Mouse (Mus musculus): Measurements from ENCODE around the gene Gm17677. TPM values are rescaled to one million over a fixed set of nuclear protein-coding genes. Genes with fewer than 3 reads are reported as not detected.

The Gm17677 gene
- total RNA-seq (2021): not detected in 2 replicates
- long read RNA-seq: 0 reads

DNA sequence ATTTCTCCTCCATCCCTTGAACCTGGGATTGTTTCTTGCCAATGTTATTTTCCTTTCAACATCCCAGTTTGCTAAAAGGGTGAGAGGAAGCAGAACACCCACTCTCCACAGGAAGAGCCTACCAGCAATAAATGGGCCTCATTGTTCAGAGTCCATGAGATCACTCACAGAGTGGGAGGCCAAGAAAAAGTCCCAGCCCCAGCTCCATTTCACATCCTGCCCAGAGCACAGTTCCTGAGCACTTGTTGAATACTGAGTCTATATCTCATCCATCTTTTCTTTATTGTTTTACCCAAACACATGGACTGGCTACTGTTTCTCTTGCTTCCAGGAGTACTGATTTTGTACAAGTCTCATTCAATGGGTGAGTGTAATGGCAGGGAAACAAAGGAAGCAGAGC lies at the start of gene Gm17677:
Gm17677 (plus strand) TSS at position 301 of the 400 bp plus-strand sequence.
- DNase-seq: no peak

DNA sequence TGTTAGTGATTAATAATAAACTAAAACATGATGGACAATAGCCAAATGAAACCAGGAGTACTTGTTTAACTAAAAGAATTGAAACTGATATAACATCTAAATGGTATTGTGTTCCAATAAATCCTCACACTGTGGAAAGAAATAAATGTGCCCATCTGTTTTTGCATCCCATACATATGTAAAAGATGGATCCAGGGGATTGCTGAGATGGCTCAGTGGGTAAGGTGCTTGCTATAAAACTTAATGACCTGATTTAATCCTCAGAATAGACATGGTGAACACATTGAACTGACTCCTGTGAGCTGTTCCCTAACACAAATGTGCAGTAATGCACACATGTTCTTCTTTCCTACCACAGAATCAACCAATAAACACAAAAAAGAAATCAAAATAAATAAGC lies 48.9 kb upstream of the Gm17677 start:
- DNase-seq: no peak

DNA sequence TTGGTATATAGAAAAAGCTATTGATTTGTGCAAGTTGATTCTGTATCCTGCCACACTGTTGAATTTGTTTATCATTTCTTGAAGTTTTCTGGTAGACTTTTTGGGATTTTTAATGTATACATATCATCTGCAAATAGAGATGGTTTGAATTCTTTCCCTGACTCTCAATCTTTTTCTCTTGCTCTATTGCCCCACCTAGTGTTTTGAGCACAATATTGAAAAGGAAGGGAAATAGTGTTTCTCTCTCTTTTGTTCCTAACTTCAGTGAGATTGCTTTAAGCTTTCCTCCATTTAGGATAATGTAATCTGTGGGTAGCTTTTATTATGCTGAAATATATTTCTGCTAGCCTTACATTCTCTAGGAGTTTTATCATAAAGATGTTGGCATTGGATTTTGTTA lies 33.6 kb upstream of the Gm17677 start:
- no peak for DNase-seq

DNA sequence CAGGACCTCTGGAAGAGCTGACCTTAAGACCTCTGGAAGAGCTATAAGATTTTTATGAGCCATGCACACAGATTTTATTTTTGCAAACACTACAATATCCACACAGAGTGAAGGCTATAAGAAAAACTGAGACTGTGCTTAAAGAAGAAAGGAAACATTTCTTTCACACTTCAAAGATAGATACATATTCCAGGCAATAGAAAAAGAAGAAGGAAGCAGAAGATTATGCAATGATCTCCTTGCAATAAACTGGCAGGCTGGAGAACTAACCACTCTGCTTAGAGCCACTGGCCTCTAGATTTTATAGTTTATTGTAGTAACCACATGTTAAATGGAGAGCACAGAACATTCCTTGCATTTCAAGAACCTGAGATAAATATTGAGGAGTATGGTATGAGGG lies 16.0 kb downstream of the Gm17677 start:
- no peak for DNase-seq

DNA sequence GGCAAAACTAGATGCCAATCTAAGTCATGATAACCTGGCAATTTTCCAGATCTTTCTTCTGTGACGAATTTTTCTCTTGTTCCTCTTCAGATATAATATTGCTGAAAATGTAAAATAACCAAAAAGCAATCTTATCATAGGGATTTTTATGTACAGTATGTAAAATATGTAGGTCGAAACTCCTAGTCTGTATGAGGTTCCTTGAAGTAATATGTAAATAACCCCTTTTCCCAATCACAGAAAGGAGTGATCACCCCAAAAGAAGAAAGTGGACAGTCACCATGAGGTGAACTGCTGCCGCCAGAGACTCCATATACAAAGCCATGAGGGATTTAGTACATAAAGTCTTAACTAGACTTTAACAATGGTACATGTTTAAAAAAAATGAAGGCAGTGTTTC lies 37.2 kb downstream of the Gm17677 start, which contains the start of gene Gm17727:
Gm17727 (minus strand) TSS at position 101 of the 400 bp plus-strand sequence.
- no peak for DNase-seq

DNA sequence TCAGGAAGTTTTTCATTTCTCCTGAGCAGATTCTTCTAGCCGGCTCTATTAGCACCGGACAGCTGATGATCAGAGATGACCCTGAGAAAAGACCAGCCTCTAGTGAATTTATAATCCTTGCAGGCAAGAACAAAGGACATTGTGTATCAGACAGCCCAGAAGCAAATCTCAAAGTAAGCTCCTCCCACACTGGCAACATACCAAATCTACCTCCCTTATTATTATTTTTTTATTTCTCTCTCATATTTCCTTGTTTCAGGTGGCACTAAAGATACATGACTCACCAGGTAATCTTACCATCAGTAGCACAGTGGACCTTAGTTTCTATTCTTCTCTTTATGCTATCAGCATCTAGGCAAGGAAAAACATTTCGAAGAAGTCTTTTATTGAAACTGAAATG lies 49.2 kb downstream of the Gm17677 start, which contains the start of the genes Gm27235 and D730048I06Rik:
Gm27235 (minus strand) TSS at position 101 of the 400 bp plus-strand sequence.
D730048I06Rik (minus strand) TSS at position 112 of the 400 bp plus-strand sequence.
- no peak for DNase-seq

Other genes starting within 250 kb of the Gm17677 start
- gene Gm1113, start 222.8 kb upstream of the Gm17677 start, total RNA-seq (2021): not detected in 2 replicates
- gene Ddx25, start 182.5 kb upstream of the Gm17677 start, total RNA-seq (2021): 0.52 and 0.73 TPM in 2 replicates
- 12.8 and 13.5 TPM in 2 replicates for gene Pus3, start 182.5 kb upstream of the Gm17677 start, total RNA-seq (2021)
- gene Pate2, start 170.8 kb upstream of the Gm17677 start, total RNA-seq (2021): 0.52 TPM in 1 of 2 replicates, not detected in the other
- gene Hyls1, start 170.7 kb upstream of the Gm17677 start, total RNA-seq (2021): 4.5 and 5.4 TPM in 2 replicates
- not detected in 2 replicates for gene Pate4, start 129.1 kb upstream of the Gm17677 start, total RNA-seq (2021)
- gene Pate3, start 92.8 kb upstream of the Gm17677 start, total RNA-seq (2021): not detected in 2 replicates
- gene Pate1, start 53.7 kb upstream of the Gm17677 start, total RNA-seq (2021): not detected in 2 replicates
- not detected in 2 replicates for gene Gm17727, start 37.1 kb downstream of the Gm17677 start, total RNA-seq (2021)
- gene Gm27235, start 49.1 kb downstream of the Gm17677 start, total RNA-seq (2021): not detected in 2 replicates
- gene D730048I06Rik, start 49.1 kb downstream of the Gm17677 start, total RNA-seq (2021): not detected in 2 replicates
- gene 9230110F15Rik, start 103.1 kb downstream of the Gm17677 start, total RNA-seq (2021): not detected in 2 replicates
- not detected in 2 replicates for gene 9230113P08Rik, start 167.4 kb downstream of the Gm17677 start, total RNA-seq (2021)

Data from adrenal gland, postnatal 25 days (tissue).